Mouse (Mus musculus): ENCODE results near the gene Gpr182.

Gene Gpr182

DNA sequence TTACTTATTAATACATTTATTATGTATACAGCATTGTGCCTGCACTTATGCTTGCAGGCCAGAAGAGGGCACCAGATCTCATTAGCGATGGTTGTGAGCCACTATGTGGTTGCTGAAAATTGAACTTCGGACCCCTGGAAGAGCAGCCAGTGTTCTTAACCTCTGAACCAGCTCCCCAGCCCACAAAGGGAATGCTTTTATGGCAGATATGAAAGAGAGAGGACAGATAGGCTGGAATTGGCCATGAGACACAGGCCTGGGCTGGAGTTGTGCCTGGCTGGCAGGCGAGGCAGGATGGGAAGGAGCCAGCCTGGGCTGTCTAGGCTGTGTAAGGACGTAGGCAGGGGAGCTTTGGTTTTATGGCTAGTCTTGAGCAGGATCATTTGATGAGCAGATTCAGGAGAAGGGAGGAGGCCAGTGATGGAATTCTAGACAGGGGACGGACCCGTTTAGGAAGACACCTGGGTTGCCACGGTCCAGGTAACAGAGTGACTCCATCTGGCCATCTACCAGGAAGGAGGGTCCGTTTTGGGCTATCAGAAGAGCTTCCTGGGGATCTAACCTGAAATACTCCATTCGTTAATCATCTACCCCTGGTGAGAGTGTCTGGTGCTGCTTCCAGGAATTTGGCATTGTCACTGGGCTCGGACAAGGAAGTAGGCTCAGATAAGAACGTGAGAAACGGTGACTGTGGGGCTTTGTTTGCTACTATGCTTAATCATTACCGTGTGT, 13.2 kb downstream of the Gpr182 start:
- DNase-seq (ENCODE audit: low spot score) = peak; percentile 27

DNA sequence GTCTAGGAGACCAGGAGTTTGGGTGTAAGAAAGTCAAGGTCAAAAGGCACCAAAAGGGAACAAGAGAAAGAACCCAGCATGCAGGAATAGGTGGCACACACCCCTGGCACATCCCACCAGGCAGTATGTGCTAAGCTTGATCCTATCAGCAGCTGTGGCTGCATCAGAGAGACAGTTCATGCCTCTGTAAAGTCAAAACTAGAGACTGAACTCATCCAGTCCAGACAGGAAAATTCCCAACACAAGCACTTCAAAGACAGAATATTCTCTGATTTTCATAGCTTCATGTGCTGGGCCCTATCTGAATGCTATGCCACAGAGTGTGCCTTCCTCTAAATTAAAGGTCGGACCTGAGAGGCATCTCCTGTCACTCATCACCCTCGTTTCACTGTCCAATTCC, 14.0 kb downstream of the Gpr182 start:
- DNase-seq (ENCODE audit: low spot score) = no peak

DNA sequence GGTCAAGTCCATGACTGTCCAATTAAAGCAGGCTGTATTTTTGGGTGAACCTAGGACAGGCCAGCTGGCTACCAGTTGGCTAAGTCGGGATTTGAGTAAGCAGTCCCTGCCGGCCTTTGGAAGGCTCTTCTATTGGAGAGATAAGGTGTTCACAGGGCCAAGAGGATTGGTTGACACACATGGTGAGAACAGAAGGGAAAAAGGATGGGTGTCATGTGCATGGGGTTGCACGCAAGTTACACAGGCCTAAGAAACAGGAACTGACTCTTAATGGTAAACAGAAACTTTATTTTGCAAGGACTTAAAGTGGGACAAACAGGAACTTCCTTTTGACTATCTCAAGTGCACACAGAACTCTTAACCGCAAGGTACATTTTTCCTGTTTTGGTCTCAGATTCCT, 14.6 kb downstream of the Gpr182 start:
- DNase-seq (ENCODE audit: low spot score) = no peak

- no peak for DNase-seq (ENCODE audit: low spot score)
Observed at GRCm38 (mm10) chr10:127736266-127736665, 15.3 kb downstream of the Gpr182 start.

- DNase-seq (ENCODE audit: low spot score) = no peak
Observed at GRCm38 (mm10) chr10:127734434-127734833, 17.1 kb downstream of the Gpr182 start.

- no peak for DNase-seq (ENCODE audit: low spot score)
Observed at GRCm38 (mm10) chr10:127731397-127731796, 20.1 kb downstream of the Gpr182 start.

- DNase-seq (ENCODE audit: low spot score) = no peak
Observed at GRCm38 (mm10) chr10:127730933-127731310, 20.6 kb downstream of the Gpr182 start.

GRCm38 (mm10) chr10:127730285-127730932, 21.1 kb downstream of the Gpr182 start:
- no peak for DNase-seq (ENCODE audit: low spot score)

GRCm38 (mm10) chr10:127728437-127728836, 23.1 kb downstream of the Gpr182 start:
- DNase-seq (ENCODE audit: low spot score) = no peak

DNA sequence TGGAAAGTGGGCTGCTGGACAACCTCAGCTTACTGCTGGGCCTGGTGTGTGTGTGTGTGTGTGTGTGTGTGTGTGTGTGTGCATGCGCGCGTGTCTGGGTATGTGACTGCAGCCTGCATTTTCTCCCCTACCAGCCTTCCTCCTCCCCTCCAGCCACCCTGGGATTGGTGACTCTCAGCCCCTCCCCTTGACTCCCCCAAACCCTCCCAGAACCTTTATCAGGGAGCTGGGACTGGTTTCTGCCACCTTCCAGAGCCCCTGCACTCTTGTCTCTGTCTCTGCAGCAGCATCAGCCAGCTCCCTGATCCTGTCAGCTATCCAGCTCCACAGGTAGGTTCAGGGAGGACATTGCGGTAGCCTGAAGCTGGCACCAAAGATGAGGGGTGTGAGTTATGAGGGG, 26.4 kb downstream of the Gpr182 start:
- DNase-seq (ENCODE audit: low spot score) = no peak

DNA sequence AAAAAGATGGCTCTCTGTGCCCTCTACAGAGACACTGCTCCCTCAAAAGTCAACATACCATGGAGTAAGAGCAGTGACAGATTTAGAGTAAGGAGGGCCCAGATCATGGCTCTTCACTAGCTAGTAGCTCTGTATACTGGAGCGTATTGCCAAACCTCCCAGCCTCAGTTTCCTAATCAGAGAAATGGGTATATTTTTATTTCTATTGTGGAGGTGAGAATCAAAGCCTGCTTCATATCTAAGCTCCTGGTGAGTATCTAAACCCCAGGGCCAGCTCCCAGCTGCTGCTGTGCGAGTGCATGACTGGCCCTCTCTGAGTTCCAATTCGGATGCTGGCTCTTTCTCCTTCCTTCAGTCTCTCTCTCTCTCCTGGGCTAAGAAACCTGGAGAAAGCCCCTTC, 27.4 kb downstream of the Gpr182 start, which contains the start of gene Tac2:
Gene Tac2, plus strand, starts transcription at position 301 of the 400 bp plus-strand sequence.
- no peak for DNase-seq (ENCODE audit: low spot score)

GRCm38 (mm10) chr10:127721671-127722418, 29.7 kb downstream of the Gpr182 start:
- no peak for DNase-seq (ENCODE audit: low spot score)

- no peak for DNase-seq (ENCODE audit: low spot score)
Observed at GRCm38 (mm10) chr10:127712736-127713135, 38.8 kb downstream of the Gpr182 start.

DNA sequence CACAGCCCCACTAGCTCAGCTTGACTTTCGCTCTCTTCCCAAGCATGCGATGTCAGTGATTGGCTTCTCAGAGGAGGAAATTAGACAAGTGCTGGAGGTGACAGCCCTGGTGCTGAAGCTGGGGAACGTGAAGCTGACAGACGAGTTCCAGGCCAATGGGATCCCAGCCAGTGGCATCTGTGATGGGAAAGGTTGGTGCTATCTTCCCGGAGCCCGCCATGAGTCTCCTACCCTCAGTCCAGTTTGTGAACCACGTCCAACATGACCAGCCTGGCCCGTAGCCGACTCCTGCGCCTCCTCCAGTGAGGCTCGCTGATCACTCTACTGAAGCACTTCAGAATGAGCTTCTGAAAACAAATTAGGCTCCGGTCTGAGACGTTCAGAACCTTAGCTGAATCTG, 41.2 kb downstream of the Gpr182 start:
- no peak for DNase-seq (ENCODE audit: low spot score)

DNA sequence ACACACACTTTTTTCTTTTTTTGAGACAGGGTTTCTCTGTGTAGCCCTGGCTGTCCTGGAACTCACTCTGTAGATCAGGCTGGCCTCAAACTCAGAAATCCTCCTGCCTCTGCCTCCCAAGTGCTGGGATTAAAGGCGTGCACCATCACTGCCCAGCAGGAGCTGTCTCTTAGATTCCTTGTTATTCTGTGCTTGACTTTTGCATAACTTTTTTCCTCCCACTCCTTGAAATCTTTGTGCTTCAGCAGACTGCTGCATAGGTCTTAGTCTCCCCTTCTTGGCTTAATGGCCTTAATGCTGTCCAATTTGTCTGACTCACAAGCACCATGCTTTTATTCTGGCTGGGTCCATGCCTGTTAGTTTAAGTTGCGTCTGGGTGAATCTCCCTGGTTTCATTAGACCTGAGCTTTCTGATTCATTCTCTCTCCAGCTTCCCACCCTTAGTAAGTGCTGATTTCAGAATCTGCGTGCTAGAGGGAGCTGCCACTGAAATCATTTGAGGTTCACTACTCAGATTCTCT, 42.6 kb downstream of the Gpr182 start:
- DNase-seq (ENCODE audit: low spot score) = no peak

- DNase-seq (ENCODE audit: low spot score) = no peak
Observed at GRCm38 (mm10) chr10:127707721-127708120, 43.8 kb downstream of the Gpr182 start.

GRCm38 (mm10) chr10:127705783-127706182, 45.7 kb downstream of the Gpr182 start:
- no peak for DNase-seq (ENCODE audit: low spot score)

DNA sequence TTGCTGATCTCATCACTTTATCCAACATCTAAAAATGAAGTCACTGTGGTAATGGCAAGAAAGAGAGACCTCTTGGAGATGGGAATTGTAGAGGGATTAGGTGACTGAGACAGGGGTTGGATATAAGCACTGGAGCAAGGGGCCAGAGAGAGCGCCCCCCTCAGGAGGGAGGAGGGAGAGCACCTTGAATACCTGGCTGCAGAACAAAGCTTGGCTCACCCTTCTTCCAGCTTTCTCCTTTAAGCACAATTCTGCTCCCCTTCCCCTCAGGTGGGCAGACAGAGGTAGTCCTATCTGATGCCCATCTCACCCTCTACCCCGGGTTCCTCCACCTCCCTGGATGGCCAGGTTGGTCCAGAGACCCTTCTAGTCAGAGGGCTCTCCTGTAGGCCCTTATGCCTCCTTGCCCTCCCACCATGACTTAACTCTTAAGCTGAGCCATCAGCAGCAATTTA, 46.7 kb downstream of the Gpr182 start, which contains the start of gene Myo1a:
Gene Myo1a, plus strand, starts transcription at position 405 of the 455 bp plus-strand sequence.
- no peak for DNase-seq (ENCODE audit: low spot score)

DNA sequence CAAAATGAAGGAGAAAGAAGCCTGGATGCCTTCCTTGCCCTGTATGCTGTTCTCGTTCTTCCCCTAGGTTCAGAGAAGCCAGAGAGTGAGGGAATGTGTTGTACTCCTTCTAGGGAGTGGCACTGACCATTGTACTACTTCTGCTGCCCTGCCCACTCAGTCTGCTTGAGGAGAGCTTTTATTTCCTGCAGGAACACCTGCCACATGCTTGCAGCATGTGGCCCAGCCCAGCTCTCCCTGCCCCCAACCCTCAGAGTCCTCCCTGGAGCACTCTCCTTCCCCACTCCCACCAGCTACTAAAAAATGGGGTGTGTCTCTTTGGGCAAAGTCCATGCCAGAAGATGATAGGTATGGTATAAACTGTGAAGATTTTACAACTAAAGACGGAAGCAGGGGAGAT, 47.2 kb downstream of the Gpr182 start:
- DNase-seq (ENCODE audit: low spot score) = no peak

DNA sequence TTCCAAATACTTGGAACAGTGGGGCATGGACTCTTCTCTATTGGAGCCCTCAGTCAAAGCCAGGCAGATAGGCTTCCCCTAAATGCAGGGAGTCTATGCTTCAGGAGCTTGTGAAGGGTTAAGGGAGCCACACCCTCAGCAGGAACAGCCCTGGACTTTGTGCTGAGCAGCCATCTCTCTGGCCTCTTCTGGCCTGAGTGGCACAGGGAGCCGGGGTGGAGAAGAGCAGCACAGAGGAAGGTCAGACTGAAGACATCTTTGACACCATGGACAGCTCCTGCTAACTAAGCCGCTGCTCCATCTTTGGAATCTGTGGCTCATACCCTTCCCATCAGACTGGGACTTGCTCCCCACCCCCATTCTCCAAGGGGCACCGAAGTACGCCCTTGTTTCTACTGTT, 48.2 kb downstream of the Gpr182 start:
- no peak for DNase-seq (ENCODE audit: low spot score)

GRCm38 (mm10) chr10:127698966-127699365, 52.6 kb downstream of the Gpr182 start:
- DNase-seq (ENCODE audit: low spot score) = no peak
